Mouse (Mus musculus): ENCODE results near the gene Rtn4. TPM values are rescaled to one million over a fixed set of nuclear protein-coding genes. Genes with fewer than 3 reads are reported as not detected.

The Rtn4 gene
- 817 TPM for polyA plus RNA-seq (2015; fragmentation: Illumina TruSeq; extraction: RNeasy Lipid Tissue Mini Kit (QIAGEN cat#74804); ENCODE audit: low read depth, low replicate concordance)

DNA sequence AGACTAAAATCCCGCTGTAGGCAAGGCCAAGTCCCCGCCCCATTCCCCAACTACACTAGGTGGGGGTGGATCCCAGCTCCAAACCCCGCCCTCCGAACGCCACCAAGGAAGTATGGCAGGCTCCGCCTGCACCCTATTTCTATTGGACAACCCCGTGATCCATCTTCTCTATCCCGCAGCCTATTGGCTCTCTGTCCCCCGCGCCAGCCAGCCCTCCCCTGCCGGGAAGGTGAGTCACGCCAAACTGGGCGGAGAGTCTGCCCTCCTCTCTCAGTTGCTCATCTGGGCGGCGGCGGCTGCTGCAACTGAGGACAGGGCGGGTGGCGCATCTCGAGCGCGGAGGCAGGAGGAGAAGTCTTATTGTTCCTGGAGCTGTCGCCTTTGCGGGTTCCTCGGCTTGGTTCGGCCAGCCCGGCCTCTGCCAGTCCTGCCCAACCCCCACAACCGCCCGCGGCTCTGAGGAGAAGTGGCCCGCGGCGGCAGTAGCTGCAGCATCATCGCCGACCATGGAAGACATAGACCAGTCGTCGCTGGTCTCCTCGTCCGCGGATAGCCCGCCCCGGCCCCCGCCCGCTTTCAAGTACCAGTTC lies at the start of gene Rtn4:
TSS of gene Rtn4 (plus strand) at position 265 of the 590 bp plus-strand sequence.

Other genes with a start within 250 kb of the Rtn4 start
- 6.8 TPM for gene Prorsd1, start 177.9 kb upstream of the Rtn4 start, polyA plus RNA-seq (2015; fragmentation: Illumina TruSeq; extraction: RNeasy Lipid Tissue Mini Kit (QIAGEN cat#74804); ENCODE audit: low read depth, low replicate concordance)
- 33.3 TPM for gene Mtif2, start 166.5 kb upstream of the Rtn4 start, polyA plus RNA-seq (2015; fragmentation: Illumina TruSeq; extraction: RNeasy Lipid Tissue Mini Kit (QIAGEN cat#74804); ENCODE audit: low read depth, low replicate concordance)
- gene Clhc1, start 145.0 kb upstream of the Rtn4 start, polyA plus RNA-seq (2015; fragmentation: Illumina TruSeq; extraction: RNeasy Lipid Tissue Mini Kit (QIAGEN cat#74804); ENCODE audit: low read depth, low replicate concordance), result 0.46 TPM
- 976 TPM for gene Rps27a, start 144.8 kb upstream of the Rtn4 start, polyA plus RNA-seq (2015; fragmentation: Illumina TruSeq; extraction: RNeasy Lipid Tissue Mini Kit (QIAGEN cat#74804); ENCODE audit: low read depth, low replicate concordance)
- gene 4931440F15Rik, start 132.7 kb downstream of the Rtn4 start, polyA plus RNA-seq (2015; fragmentation: Illumina TruSeq; extraction: RNeasy Lipid Tissue Mini Kit (QIAGEN cat#74804); ENCODE audit: low read depth, low replicate concordance), result 0.36 TPM